Mouse (Mus musculus) embryonic facial prominence, embryonic 12.5 days (tissue): Measurements from ENCODE around the gene Hmgcs2. TPM values are rescaled to one million over a fixed set of nuclear protein-coding genes. Genes with fewer than 3 reads are reported as not detected.

Source experiments
- ATAC-seq: fragments of 200-750 bp; cut with Nextera tagmentation; 2 replicates; pipeline ENCODE4 v1.8.0; 2017; ENCODE audit not compliant: insufficient number of reproducible peaks, insufficient read depth, low FRiP score, low TSS enrichment
- H3K27ac ChIP-seq: fragments of 300-500 bp; sonication (generic); 2 replicates; pipeline ENCODE4 v1.5.1; 2016; ENCODE audit warnings: mild to moderate bottlenecking
- H3K27me3 ChIP-seq: fragments of 300-500 bp; sonication (generic); 2 replicates; pipeline ENCODE4 v1.6.1; 2016; ENCODE audit warnings: mild to moderate bottlenecking, moderate library complexity
- H3K36me3 ChIP-seq: fragments of 300-500 bp; sonication (generic); 2 replicates; pipeline ENCODE4 v1.6.1; 2016; ENCODE audit warnings: mild to moderate bottlenecking
- H3K4me1 ChIP-seq: fragments of 300-500 bp; sonication (generic); 2 replicates; pipeline ENCODE4 v1.6.1; 2016
- H3K4me2 ChIP-seq: fragments of 300-500 bp; sonication (generic); replicated peaks from 2 replicates; pipeline ENCODE4 v1.6.1; 2016; ENCODE audit warnings: mild to moderate bottlenecking, moderate library complexity
- H3K4me3 ChIP-seq: fragments of 300-500 bp; sonication (generic); 2 replicates; pipeline ENCODE4 v1.5.1; 2016; ENCODE audit warnings: mild to moderate bottlenecking
- H3K9ac ChIP-seq: fragments of 300-500 bp; sonication (generic); 2 replicates; pipeline ENCODE4 v1.6.1; 2016; ENCODE audit warnings: mild to moderate bottlenecking, moderate library complexity
- H3K9me3 ChIP-seq: fragments of 300-500 bp; sonication (generic); 2 replicates; pipeline ENCODE4 v1.6.1; 2016; ENCODE audit warnings: mild to moderate bottlenecking, moderate library complexity
- WGBS: fragments of 180-500 bp; shearing (Covaris S2); methylation state at CpG from one replicate; pipeline ENCODE4 v1.1.7; 2016; 5-methylcytosine and 5-hydroxymethylcytosine counted together
- polyA plus RNA-seq: library from polyadenylated mRNA; unstranded; fragments of >200 nt; fragmentation: Nextera tagmentation; extraction: Ambion mirVana; gene quantifications from 2 replicates; pipeline ENCODE4 v1.2.1, GENCODE M21; 2016

Gene Hmgcs2
- polyA plus RNA-seq, 1 experiment from 2014 or later = 2.8 TPM

DNA sequence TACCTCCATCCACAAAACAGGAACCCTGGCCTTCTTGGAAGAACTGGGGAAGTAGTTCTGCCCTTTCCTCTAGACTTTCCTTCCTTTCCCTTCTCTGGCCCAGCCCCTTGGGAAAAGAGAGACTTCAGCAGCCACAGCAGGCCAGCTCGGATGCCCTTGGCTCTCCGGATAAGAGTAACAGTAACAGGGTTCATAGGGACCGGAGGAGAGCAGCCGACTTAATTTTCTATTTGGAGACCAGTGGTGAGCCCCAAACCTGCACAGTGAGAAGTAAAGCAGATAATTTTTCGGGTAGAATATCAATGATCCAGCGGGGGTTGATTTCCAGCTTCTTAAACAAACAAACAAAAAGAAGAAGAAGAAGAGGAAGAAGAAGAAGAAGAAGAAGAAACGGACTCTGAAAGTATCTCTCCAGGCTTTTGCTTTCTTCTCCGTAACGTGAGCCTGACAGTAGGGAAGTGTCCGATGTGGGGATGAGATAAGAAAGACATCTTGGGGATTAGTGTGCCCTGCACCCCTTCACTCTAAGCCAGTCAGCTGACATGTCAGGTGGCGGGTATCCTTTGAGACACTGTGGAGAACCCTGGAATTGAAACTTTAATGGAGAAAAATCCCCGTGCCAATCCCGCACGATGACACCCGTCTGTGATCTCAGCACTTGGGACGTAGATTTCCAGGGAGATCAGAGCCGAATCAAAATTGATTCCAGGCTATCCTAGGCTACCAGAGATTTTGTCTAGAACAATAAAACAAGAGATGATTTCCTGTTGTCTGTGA is 60.8 kb downstream of the Hmgcs2 start:
- no peak for ATAC-seq
- no peak overlapping the region for H3K4me3 ChIP-seq
- WGBS = 81% methylated on average over 17 of the region's 17 CpGs

DNA sequence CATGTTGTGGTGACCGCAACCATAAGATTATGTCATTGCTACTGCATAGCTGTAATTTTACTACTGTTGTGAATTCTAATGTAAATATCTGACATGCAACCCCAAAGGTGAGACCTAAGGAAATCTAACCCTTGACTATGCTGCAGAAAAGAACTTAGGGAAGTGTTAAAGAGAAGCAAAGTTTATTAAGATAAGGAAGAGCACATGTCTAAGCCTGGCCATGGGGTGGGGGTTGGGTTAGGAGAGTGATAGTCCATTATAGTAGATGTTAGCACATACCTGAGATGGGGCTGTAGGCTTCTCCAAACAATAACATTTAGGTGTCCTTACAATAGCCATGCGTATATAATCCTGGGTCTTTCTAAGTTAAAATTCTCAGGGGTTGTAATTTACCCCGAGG is 63.0 kb downstream of the Hmgcs2 start:
- H3K4me3 ChIP-seq = no peak overlapping the region
- no peaks in the 10 kb centered on the region for H3K27me3 ChIP-seq
- no peak for ATAC-seq
- H3K4me1 ChIP-seq = peaks cover 5% of the 10 kb centered on the region
- no peaks in the 10 kb centered on the region for H3K9me3 ChIP-seq
- H3K4me2 ChIP-seq = no peak overlapping the region
- no peak overlapping the region for H3K9ac ChIP-seq
- H3K27ac ChIP-seq = no peak overlapping the region
- WGBS = 76% methylated on average over 3 of the region's 3 CpGs
- H3K36me3 ChIP-seq = no peaks in the 10 kb centered on the region

More for the DNA sequence above, 60.8 kb downstream of the Hmgcs2 start:
- Histone ChIP-seq H3K9me3 (no peaks in the 10 kb centered on the region), H3K27me3 (no peaks in the 10 kb centered on the region), H3K27ac (no peak overlapping the region), H3K4me2 (no peak overlapping the region), H3K36me3 (no peaks in the 10 kb centered on the region), H3K9ac (no peak overlapping the region), H3K4me1 (peaks cover 27% of the 10 kb centered on the region)

DNA sequence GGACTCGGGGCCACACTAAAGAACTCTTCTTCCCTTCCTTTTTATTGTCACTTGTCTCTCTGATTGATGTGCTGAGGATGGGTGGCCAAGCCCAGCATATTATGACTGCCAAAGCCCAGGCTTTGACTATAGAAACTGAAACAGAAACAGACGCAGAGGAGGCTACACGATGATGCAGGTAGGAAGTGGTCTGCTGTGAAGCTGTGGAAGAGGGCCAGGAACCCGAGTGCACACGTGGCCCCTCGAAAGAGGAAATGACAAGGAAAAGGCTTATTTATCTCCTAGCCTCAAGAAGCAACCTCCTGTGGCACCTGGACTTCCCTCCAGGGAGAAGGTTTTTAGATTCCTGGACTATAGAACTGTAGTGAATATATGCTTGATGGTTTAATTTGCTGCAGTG is 67.9 kb downstream of the Hmgcs2 start:
- no peak overlapping the region for H3K9ac ChIP-seq
- no peaks in the 10 kb centered on the region for H3K4me1 ChIP-seq
- ATAC-seq = no peak
- H3K27me3 ChIP-seq = no peaks in the 10 kb centered on the region
- no peak overlapping the region for H3K4me3 ChIP-seq
- H3K36me3 ChIP-seq = no peaks in the 10 kb centered on the region
- WGBS = 80% methylated on average over 6 of the region's 6 CpGs
- H3K27ac ChIP-seq = no peak overlapping the region
- H3K9me3 ChIP-seq = no peaks in the 10 kb centered on the region
- no peak overlapping the region for H3K4me2 ChIP-seq

DNA sequence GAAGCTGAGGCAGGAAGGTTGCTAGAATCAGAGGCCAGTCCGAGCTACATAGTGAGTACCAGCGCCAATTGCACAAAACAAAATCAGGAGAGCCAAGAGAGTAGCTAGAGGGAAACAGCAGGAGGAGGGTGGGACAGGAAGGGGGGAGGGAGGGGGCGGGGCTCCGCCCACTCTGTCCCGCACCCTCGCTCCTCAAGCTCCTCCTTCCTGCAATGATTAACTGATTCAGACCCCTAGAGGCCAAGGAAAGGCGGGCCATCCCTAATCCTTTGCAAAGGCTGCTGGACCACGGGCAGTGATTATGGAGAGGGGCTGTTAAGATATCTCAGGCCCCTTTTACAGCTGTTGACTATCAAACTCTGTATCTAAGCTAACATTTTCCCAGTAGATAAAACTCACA is 68.5 kb downstream of the Hmgcs2 start:
- Histone ChIP-seq H3K4me3 (no peak overlapping the region), H3K4me2 (no peak overlapping the region), H3K4me1 (no peaks in the 10 kb centered on the region), H3K9ac (no peak overlapping the region), H3K9me3 (no peaks in the 10 kb centered on the region), H3K27ac (no peak overlapping the region), H3K27me3 (no peaks in the 10 kb centered on the region), H3K36me3 (no peaks in the 10 kb centered on the region)
- 29% methylated on average over 7 of the region's 8 CpGs for WGBS
- no peak for ATAC-seq

DNA sequence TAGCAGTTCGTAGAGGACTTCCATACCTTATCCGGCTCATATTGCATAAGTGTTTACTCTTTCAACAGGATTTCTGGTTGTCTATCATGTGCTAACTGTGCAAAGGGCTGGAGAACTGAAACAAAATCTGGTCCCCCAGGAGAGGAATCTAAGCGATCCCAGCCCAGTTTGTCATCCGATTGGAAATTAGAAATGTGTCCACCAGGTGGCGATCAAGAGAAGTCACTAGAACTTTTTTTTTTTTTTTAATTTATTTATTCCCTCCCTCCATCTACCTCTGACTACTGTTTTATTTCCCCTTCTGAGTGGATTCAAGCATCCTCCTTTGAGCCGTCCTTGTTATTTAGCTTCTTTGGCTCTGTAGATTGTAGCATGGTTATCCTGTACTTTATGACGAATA is 73.7 kb downstream of the Hmgcs2 start:
- no peak for ATAC-seq

DNA sequence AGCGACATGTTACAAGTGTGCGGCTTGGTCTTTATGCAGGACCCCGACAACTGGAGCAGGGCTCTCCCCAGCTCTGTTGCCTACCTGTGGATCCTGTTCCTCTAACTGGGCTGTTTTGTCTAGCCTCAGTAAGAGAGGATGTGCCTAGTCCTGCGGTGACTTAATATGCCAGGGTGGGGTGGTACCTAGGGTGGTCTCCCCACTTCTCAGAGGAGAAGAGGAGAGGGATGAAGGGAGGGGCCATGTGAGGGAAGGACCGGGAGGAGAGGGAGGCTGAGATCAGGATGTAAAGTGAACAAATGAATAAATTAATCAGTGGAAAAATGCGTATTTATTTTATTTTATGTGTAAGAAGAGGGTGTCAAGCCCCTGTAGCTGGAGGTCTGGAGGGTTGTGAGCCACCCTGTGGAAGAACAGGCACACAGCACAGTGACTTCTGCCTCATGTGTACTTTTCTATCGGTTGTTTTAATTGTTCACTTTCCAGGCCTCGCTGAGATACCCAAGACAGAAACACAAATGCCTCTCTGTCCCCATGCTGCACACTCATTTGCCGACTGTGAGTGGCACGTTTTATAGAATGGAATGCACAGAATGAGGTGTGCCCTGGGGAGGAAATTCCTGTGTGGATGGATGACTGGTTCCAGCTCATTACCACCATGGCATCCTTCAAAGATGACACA is 75.2 kb downstream of the Hmgcs2 start:
- Histone ChIP-seq H3K9ac (no peak overlapping the region), H3K27me3 (no peaks in the 10 kb centered on the region), H3K27ac (peak overlapping the region; percentile 23; the same call in 1 of the 2 replicates), H3K36me3 (no peaks in the 10 kb centered on the region), H3K4me2 (no peak overlapping the region), H3K4me3 (no peak overlapping the region), H3K9me3 (no peaks in the 10 kb centered on the region), H3K4me1 (peaks cover 4% of the 10 kb centered on the region; the same call in 1 of the 2 replicates)
- WGBS = 50% methylated on average over 10 of the region's 10 CpGs
- no peak for ATAC-seq

More for the DNA sequence above, 73.7 kb downstream of the Hmgcs2 start:
- no peak overlapping the region for H3K9ac ChIP-seq
- no peak overlapping the region for H3K27ac ChIP-seq
- WGBS = 28% methylated on average over 7 of the region's 7 CpGs
- no peaks in the 10 kb centered on the region for H3K36me3 ChIP-seq
- H3K4me3 ChIP-seq = no peak overlapping the region
- H3K9me3 ChIP-seq = no peaks in the 10 kb centered on the region
- no peaks in the 10 kb centered on the region for H3K27me3 ChIP-seq
- H3K4me1 ChIP-seq = peaks cover 4% of the 10 kb centered on the region; the same call in 1 of the 2 replicates
- H3K4me2 ChIP-seq = no peak overlapping the region

DNA sequence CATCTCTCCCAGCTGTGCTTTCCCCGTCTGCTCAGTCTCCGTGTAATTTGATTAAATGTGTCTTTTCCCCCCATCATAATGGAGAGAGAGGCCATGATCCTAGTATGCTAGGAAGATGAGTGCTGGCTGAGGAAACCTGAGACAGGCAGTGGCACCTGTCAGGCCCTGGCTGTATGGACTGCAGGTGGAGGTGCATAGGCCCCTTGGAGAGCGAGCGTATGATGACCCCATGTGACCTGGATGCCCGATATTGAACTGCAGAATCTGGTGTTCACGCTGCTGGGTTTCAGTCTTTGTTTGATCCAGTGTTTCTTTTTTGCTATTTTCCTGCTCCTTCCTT is 75.8 kb downstream of the Hmgcs2 start:
- peak; percentile 65 for ATAC-seq
- Histone ChIP-seq H3K36me3 (no peaks in the 10 kb centered on the region), H3K4me1 (peaks cover 4% of the 10 kb centered on the region; the same call in 1 of the 2 replicates), H3K9ac (no peak overlapping the region), H3K9me3 (no peaks in the 10 kb centered on the region), H3K4me3 (no peak overlapping the region), H3K27ac (no peak overlapping the region), H3K4me2 (no peak overlapping the region), H3K27me3 (no peaks in the 10 kb centered on the region)
- 44% methylated on average over 6 of the region's 6 CpGs for WGBS

DNA sequence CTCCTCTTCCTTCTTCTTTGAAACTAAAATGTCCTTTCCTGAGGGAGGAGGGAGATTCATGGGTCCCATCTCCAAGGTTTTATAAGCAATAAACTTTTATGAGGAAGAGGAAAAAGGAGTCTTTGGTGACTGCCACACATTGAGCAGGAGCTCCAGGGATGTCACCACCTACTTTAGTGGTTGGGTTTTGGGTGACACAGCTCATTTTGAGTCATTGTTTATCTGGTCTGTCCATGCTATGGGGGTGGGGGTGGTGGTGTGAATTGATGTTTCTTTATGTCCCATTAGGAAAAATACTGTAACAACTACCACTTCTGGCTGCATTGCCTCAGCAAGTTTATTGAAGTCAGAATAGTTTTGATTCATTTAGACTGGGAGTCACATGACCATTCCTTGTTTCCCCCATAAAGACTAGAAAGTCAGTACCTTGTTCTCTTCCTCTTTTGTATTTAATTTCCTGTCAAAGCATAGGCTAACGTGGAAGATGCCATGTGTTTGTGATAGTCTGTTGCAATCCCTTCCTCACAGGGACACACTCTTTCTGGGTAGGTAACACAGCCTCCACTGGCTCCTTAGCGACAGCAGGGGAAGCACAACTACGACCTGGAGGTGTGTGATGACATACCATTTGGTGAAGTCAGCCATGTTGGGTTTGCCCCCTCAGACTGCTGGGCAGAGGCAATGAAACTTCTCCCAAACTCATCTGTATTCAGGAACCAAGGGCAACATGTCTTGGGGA is 76.6 kb downstream of the Hmgcs2 start:
- ATAC-seq = no peak
- peaks cover 4% of the 10 kb centered on the region; the same call in 1 of the 2 replicates for H3K4me1 ChIP-seq
- H3K4me2 ChIP-seq = no peak overlapping the region
- no peaks in the 10 kb centered on the region for H3K27me3 ChIP-seq
- H3K4me3 ChIP-seq = no peak overlapping the region
- no peak overlapping the region for H3K9ac ChIP-seq
- no peaks in the 10 kb centered on the region for H3K36me3 ChIP-seq
- H3K9me3 ChIP-seq = no peaks in the 10 kb centered on the region
- 68% methylated on average over 3 of the region's 3 CpGs for WGBS
- H3K27ac ChIP-seq = no peak overlapping the region

Other genes starting within 250 kb of the Hmgcs2 start
- not detected in 2 replicates for gene Adam30, start 119.8 kb upstream of the Hmgcs2 start, polyA plus RNA-seq
- gene Reg4, start 58.3 kb upstream of the Hmgcs2 start, polyA plus RNA-seq = not detected in 2 replicates
- 267 and 276 TPM in 2 replicates for gene Phgdh, start 59.6 kb downstream of the Hmgcs2 start, polyA plus RNA-seq
- gene Zfp697, start 102.0 kb downstream of the Hmgcs2 start, polyA plus RNA-seq = 8.8 and 10.0 TPM in 2 replicates
- not detected in 2 replicates for gene Gm4450, start 176.7 kb downstream of the Hmgcs2 start, polyA plus RNA-seq
- gene Hsd3b4, start 230.1 kb downstream of the Hmgcs2 start, polyA plus RNA-seq = not detected in 2 replicates